Mouse (Mus musculus) ES-E14 (cell line): ENCODE measurements around the gene Pde4dip. TPM values are rescaled to one million over a fixed set of nuclear protein-coding genes. Genes with fewer than 3 reads are reported as not detected.

Source experiments
- DNase-seq: peaks from one replicate; pipeline ENCODE4 v3.0.0-alpha.2; 2013; ENCODE audit warnings: low read depth, low spot score
- H3K27ac ChIP-seq: 2 replicates; pipeline ENCODE4 v1.5.1; 2012; ENCODE audit warnings: low read depth, mild to moderate bottlenecking, low read length, moderate library complexity, mixed read lengths; ENCODE audit not compliant: poor library complexity, insufficient read depth, severe bottlenecking
- H3K36me3 ChIP-seq: 2 replicates; pipeline ENCODE4 v1.6.1; 2012; ENCODE audit warnings: mild to moderate bottlenecking, low read length, moderate library complexity, mixed read lengths; ENCODE audit not compliant: control insufficient read depth, poor library complexity, insufficient read depth, severe bottlenecking
- H3K4me1 ChIP-seq, 2 experiments: fragments of 150-350 bp in 1 of 2; sonication (generic) in 1 of 2; 2 replicates each; pipeline ENCODE4 v1.6.1; 2012; ENCODE audit warnings: low read length in 2 of 2, mild to moderate bottlenecking in 1 of 2, mixed read lengths in 1 of 2; ENCODE audit not compliant: control insufficient read depth in 2 of 2, insufficient read depth in 2 of 2, poor library complexity in 1 of 2
- H3K4me3 ChIP-seq, 2 experiments: fragments of 150-350 bp in 1 of 2; sonication (generic) in 1 of 2; 2 replicates each; pipeline ENCODE4 v1.5.1; 2012; ENCODE audit warnings: low read length in 2 of 2, low read depth in 1 of 2, mild to moderate bottlenecking in 1 of 2, mixed read lengths in 1 of 2; ENCODE audit not compliant: insufficient read depth in 1 of 2, poor library complexity in 1 of 2, severe bottlenecking in 1 of 2
- H3K9ac ChIP-seq: 2 replicates; pipeline ENCODE4 v1.6.1; 2012; ENCODE audit warnings: low read depth, mild to moderate bottlenecking, low read length, mixed read lengths; ENCODE audit not compliant: poor library complexity, insufficient read depth, severe bottlenecking
- H3K9me3 ChIP-seq: fragments of 150-350 bp; sonication (generic); 2 replicates; pipeline ENCODE4 v1.6.1; 2012; ENCODE audit warnings: low read depth, mild to moderate bottlenecking, low read length; ENCODE audit not compliant: control insufficient read depth, insufficient read depth
- CHD2 ChIP-seq: IDR thresholded peaks from 2 replicates; pipeline ENCODE4 v1.6.1; 2014; ENCODE audit warnings: mild to moderate bottlenecking, low read depth, low read length, inconsistent platforms
- HCFC1 ChIP-seq: IDR thresholded peaks from 2 replicates; pipeline ENCODE4 v1.6.1; 2012; ENCODE audit warnings: low read length, inconsistent platforms, borderline replicate concordance; ENCODE audit not compliant: insufficient read depth
- MAFK ChIP-seq: IDR thresholded peaks from 2 replicates; pipeline ENCODE4 v1.6.1; 2014; ENCODE audit warnings: mild to moderate bottlenecking, low read depth, low read length, inconsistent platforms; ENCODE audit not compliant: insufficient read depth
- ZC3H11A ChIP-seq: IDR thresholded peaks from 2 replicates; pipeline ENCODE4 v1.6.1; 2012; ENCODE audit warnings: low read depth, mild to moderate bottlenecking, inconsistent platforms, low read length, borderline replicate concordance
- ZNF384 ChIP-seq: IDR thresholded peaks from 2 replicates; pipeline ENCODE4 v1.6.1; 2012; ENCODE audit warnings: low read depth, low read length, inconsistent platforms
- in situ Hi-C, 2 experiments: fragments of 600-800 bp; cut with MboI; formaldehyde crosslinking; loops; one replicate each; pipeline ENCODE4 v1.15.1; 2025; ENCODE audit warnings: low sequenced_read_pairs in 2 of 2, inconsistent platforms in 1 of 2; ENCODE audit not compliant: unreplicated experiment in 2 of 2
- total RNA-seq: library from RNA; depleted of rRNA; stranded (reverse); fragments of 300-350 nt; gene quantifications from 2 replicates; pipeline ENCODE4 v1.2.3, GENCODE M21; 2012

The Pde4dip gene
- total RNA-seq, 1 experiment: 12.0 TPM

DNA sequence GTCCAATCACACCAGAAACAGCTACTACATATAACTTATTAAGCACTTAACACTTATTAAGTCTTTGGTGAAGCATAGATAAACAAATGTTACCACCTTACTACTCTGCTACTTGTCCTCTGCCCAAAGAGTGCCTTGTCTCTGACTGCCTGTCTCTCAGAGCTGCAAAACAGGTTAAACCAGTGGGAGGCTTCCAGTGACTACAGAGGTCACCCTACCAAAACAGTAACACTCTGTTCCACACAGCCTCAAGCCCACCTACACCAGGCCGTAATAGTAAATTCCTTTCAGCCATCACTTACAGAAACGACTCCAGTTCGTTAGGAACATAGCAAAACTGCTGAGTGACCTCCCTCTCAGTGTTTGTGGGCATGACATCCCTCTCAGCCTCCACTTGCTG is 84.8 kb downstream of the Pde4dip start:
- Histone ChIP-seq H3K36me3 (no peaks in the 10 kb centered on the region), H3K4me1 (peaks cover 0 to 3% of the 10 kb centered on the region in 2 experiments; a peak in 1 of 4 replicates), H3K9me3 (no peaks in the 10 kb centered on the region), H3K9ac (no peak overlapping the region), H3K27ac (no peak overlapping the region), H3K4me3 (no peak overlapping the region)
- TF ChIP-seq HCFC1 (no peak), MAFK (no peak), ZC3H11A (no peak), CHD2 (no peak), ZNF384 (no peak)
- in situ Hi-C loops: no loop called here
- DNase-seq: no peak

DNA sequence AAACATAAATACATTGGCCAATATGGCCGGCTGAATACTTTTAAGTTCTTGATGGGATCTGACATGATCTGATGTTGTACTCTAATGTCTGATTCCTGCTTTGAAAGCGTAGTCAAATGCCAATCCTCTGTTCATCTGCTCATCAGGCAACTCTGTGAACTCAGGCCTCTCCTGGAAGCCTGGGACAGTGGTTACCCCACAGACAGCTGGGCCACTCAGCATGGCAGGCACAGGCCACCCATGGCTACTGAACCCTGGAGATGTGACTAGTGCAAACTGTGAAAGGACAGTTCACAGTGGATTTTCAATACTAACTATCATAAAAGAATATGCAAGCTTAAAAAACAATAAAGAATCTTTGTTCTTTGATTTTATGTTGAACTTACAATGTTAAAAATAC is 85.6 kb downstream of the Pde4dip start:
- Histone ChIP-seq H3K4me1 (peaks cover 0 to 3% of the 10 kb centered on the region in 2 experiments; a peak in 1 of 4 replicates), H3K9ac (no peak overlapping the region), H3K27ac (no peak overlapping the region), H3K9me3 (no peaks in the 10 kb centered on the region), H3K4me3 (no peak overlapping the region), H3K36me3 (no peaks in the 10 kb centered on the region)
- no peak for TF ChIP-seq ZNF384
- no peak for TF ChIP-seq CHD2
- no peak for TF ChIP-seq HCFC1
- TF ChIP-seq ZC3H11A: no peak
- in situ Hi-C loops: no loop called here
- DNase-seq: no peak

DNA sequence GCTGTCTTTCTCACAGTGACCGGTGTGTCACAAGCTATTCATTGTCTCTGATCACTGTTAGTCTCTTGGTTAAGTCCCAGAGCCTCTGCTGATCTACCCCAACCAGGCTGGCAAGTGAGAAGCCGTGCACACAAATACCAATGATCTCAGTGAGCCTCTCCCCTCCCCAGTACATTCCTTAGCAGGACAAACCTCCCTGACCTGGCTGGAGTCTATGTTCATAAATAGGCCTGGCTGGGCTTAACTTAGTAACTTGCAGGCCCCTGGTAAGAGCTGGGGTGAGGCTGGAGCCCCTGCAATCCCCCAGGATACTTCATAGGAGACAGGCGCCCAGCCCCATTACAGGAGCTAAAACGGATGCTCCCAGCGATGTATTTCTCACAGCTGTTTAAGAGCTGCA is 86.2 kb downstream of the Pde4dip start:
- no peak overlapping the region for H3K4me3 ChIP-seq
- TF ChIP-seq CHD2 (no peak), ZC3H11A (no peak)
- no peaks in the 10 kb centered on the region for H3K9me3 ChIP-seq
- in situ Hi-C loops: no loop called here
- H3K4me1 ChIP-seq: peaks cover 0 to 3% of the 10 kb centered on the region in 2 experiments; a peak in 1 of 4 replicates
- no peak overlapping the region for H3K27ac ChIP-seq
- H3K9ac ChIP-seq: no peak overlapping the region
- H3K36me3 ChIP-seq: no peaks in the 10 kb centered on the region
- DNase-seq: no peak

DNA sequence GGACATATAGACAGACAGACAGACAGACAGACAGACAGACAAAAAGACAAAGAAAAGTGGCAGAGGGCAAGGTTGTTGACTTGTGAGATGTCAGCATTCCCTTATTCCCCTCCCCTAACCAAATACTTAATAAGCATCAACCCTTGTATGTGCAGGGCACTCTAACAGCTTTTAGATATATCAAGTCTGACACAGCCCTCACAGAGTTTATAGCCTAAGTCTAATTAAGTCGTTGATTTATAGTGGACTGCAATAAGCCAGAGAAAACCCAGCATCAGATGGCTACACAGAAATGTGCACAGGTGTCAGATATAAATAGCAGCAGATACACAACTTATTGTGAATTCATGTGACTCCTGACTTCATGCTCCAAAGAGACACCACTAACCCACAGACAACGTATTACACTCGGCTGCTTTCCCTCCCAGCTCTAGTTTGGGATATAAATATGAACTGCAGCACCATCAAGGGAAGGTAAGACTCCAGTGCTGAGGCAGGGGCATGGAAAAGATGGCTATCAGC is 87.3 kb downstream of the Pde4dip start:
- Histone ChIP-seq H3K4me1 (peaks cover 0 to 3% of the 10 kb centered on the region in 2 experiments; a peak in 1 of 4 replicates), H3K4me3 (no peak overlapping the region), H3K9me3 (no peaks in the 10 kb centered on the region), H3K36me3 (no peaks in the 10 kb centered on the region), H3K27ac (no peak overlapping the region), H3K9ac (no peak overlapping the region)
- TF ChIP-seq ZC3H11A (no peak), ZNF384 (no peak), CHD2 (no peak), HCFC1 (no peak), MAFK (no peak)
- in situ Hi-C loops: no loop called here
- DNase-seq: no peak

DNA sequence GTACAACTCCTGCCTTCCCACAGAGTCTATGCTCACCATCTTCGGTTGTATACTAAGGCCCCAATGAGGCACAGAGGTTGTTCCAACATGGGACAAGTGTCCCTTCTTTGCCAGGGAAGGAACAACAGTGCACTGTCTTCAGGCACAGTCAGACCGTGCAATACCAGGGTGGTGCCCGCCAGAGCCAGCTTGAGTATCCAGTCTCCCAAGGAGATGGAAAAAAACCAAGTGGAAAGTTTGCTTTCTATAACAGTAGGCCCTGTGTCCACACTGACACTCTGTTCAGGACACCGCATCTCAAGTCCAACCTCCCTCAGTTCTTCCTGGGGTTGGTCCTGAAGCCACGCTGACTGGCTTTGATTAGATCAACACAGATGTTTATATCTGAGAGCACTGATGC is 87.8 kb downstream of the Pde4dip start:
- TF ChIP-seq CHD2: no peak
- no peak for TF ChIP-seq ZC3H11A
- no peak for TF ChIP-seq ZNF384
- TF ChIP-seq HCFC1: no peak
- no peak for TF ChIP-seq MAFK
- Histone ChIP-seq H3K4me1 (peaks cover 0 to 3% of the 10 kb centered on the region in 2 experiments; a peak in 1 of 4 replicates), H3K9ac (no peak overlapping the region), H3K36me3 (no peaks in the 10 kb centered on the region), H3K9me3 (no peaks in the 10 kb centered on the region), H3K4me3 (no peak overlapping the region), H3K27ac (no peak overlapping the region)
- DNase-seq: no peak
- in situ Hi-C loops: no loop called here
